In genomic region chr9:43224771-43225355, GRCm38 (mm10) we compare ENCODE assay signal across 11 mouse cellular contexts. TPM values are rescaled to one million over a fixed set of nuclear protein-coding genes. Genes with fewer than 3 reads are reported as not detected.
DNase-seq lines count a peak whose midpoint lies in the region; ATAC-seq lines count a peak whose summit lies in the region.
"Had no signal": no experiment of that assay in that cellular context is flagged by ENCODE, and none has a peak within 500 bp of the region (broad histone marks: within the 10 kb centered on the region; RNA-seq: fewer than 3 reads in every experiment).

No protein-coding gene starts in this region.

- ATAC-seq in erythroblast, adult 5-6 weeks (replicated peaks; ENCODE audit: low FRiP score, poor library complexity, severe bottlenecking): peak; percentile 78
- no peak for ATAC-seq in cerebellum, adult (ENCODE audit: insufficient number of reproducible peaks, low FRiP score, low TSS enrichment)
- ATAC-seq: hindbrain, postnatal 0 days had no signal

- intact Hi-C loops in heart, postnatal 14 days (cut with DNase I): no loop called here
- intact Hi-C loops in left cerebral cortex, postnatal 25 days (cut with DNase I): no loop called here

- peak; percentile 31 to 39 for DNase-seq in heart, adult 18-20 months
- DNase-seq in heart, postnatal 14 days: no peak
- DNase-seq in 416B (ENCODE audit: low read depth) (peak; percentile 86), liver (peak; percentile 71)
- no peak for DNase-seq in right cerebral cortex, adult 2 months (ENCODE audit: low spot score in 2 of 2)
- no peak for DNase-seq in left cerebral cortex, postnatal 25 days (ENCODE audit: low spot score in 2 of 2)
- DNase-seq: layer of hippocampus, adult 9-11 months; midbrain, embryonic 14.5 days had no signal

RNA-seq across cellular contexts. Expression of gene Pou2f3, which starts 14.7 kb away (rescaled TPM):
- total RNA-seq in heart, adult 18-20 months (2021): under 1 TPM in 1 of 2 experiments, not detected in 1; 0.10 TPM
- total RNA-seq in heart, postnatal 14 days (2021): not detected
- total RNA-seq in erythroblast, adult 5-6 weeks (2015; ENCODE audit: low replicate concordance): not detected in 2 replicates
- not detected in 2 replicates for total RNA-seq in erythroblast, adult 5-6 weeks (2017; ENCODE audit: low replicate concordance)
- total RNA-seq in left cerebral cortex, postnatal 25 days (2021): under 1 TPM in 1 of 2 experiments, not detected in 1; 0.30 TPM

RNA-seq across cellular contexts. Expression of gene Oaf, which starts 14.8 kb away (rescaled TPM):
- 1 to 10 TPM; 6.4 to 7.7 TPM for total RNA-seq in heart, adult 18-20 months (2021)
- 10 to 100 TPM; 13.0 to 14.9 TPM for total RNA-seq in heart, postnatal 14 days (2021)
- 2.1 and 21.7 TPM in 2 replicates for total RNA-seq in erythroblast, adult 5-6 weeks (2015; ENCODE audit: low replicate concordance)
- 1.8 and 3.7 TPM in 2 replicates for total RNA-seq in erythroblast, adult 5-6 weeks (2017; ENCODE audit: low replicate concordance)
- 10 to 100 TPM; 12.6 to 13.2 TPM for total RNA-seq in left cerebral cortex, postnatal 25 days (2021)

Comparison
In these comparisons a context has a peak if more than half of its experiments do, and no peak if none do; other contexts are left out.
1. DNase-seq: peak in heart, adult 18-20 months (2 of 2), 416B (single experiment) and liver (single experiment); none in heart, postnatal 14 days (0 of 2), right cerebral cortex, adult 2 months (0 of 2) and left cerebral cortex, postnatal 25 days (0 of 2).